Mouse (Mus musculus): ENCODE measurements around the gene Gpr31b. TPM values are rescaled to one million over a fixed set of nuclear protein-coding genes. Genes with fewer than 3 reads are reported as not detected.
"Not testable (repeated sequence)": the region's sequence is repeated elsewhere in the genome, so short reads cannot be mapped to it uniquely, and the experiment has no call there.

Gene Gpr31b
- total RNA-seq (2021): under 1 TPM in 1 of 2 experiments, not detected in 1; 0.77 TPM
- long read RNA-seq, experiment 1: 0 reads
- long read RNA-seq, experiment 2: 0 reads

- DNase-seq (ENCODE audit: low spot score in 2 of 2): not testable (repeated sequence)
Measured at GRCm38 (mm10) chr17:13052124-13052813, at the start of gene Gpr31b. TSS of gene Gpr31b (minus strand) at chr17:13052296.

GRCm38 (mm10) chr17:13092960-13093359 is 40.9 kb upstream of the Gpr31b start:
- DNase-seq (ENCODE audit: low spot score in 2 of 2): not testable (repeated sequence)

- DNase-seq (ENCODE audit: low spot score in 2 of 2): not testable (repeated sequence)
Measured at GRCm38 (mm10) chr17:13092100-13092764, 40.1 kb upstream of the Gpr31b start.

- DNase-seq (ENCODE audit: low spot score in 2 of 2): not testable (repeated sequence)
Measured at GRCm38 (mm10) chr17:13091510-13091909, 39.4 kb upstream of the Gpr31b start.

GRCm38 (mm10) chr17:13069227-13069626 is 17.1 kb upstream of the Gpr31b start:
- DNase-seq (ENCODE audit: low spot score in 2 of 2): not testable (repeated sequence)

- not testable (repeated sequence) for DNase-seq (ENCODE audit: low spot score in 2 of 2)
Measured at GRCm38 (mm10) chr17:13067864-13068385, 15.8 kb upstream of the Gpr31b start.

GRCm38 (mm10) chr17:13062882-13063281 is 10.8 kb upstream of the Gpr31b start:
- DNase-seq (ENCODE audit: low spot score in 2 of 2): not testable (repeated sequence)

- DNase-seq (ENCODE audit: low spot score in 2 of 2): not testable (repeated sequence)
Measured at GRCm38 (mm10) chr17:13060804-13061203, 8.7 kb upstream of the Gpr31b start, which contains the start of gene Tcp10b. TSS of gene Tcp10b (plus strand) at chr17:13061104.

GRCm38 (mm10) chr17:13043846-13044673 is 8.0 kb downstream of the Gpr31b start:
- peak; percentile 26 to 31 for DNase-seq (ENCODE audit: low spot score in 2 of 2)

GRCm38 (mm10) chr17:13036627-13037192 is 15.4 kb downstream of the Gpr31b start:
- not testable (repeated sequence) for DNase-seq (ENCODE audit: low spot score in 2 of 2)

- DNase-seq (ENCODE audit: low spot score in 2 of 2): no peak
Measured at GRCm38 (mm10) chr17:13013316-13013715, 38.8 kb downstream of the Gpr31b start.

- no peak for DNase-seq (ENCODE audit: low spot score in 2 of 2)
Measured at GRCm38 (mm10) chr17:13009887-13010286, 42.2 kb downstream of the Gpr31b start.

GRCm38 (mm10) chr17:13008528-13008927 is 43.6 kb downstream of the Gpr31b start:
- DNase-seq (ENCODE audit: low spot score in 2 of 2): no peak

- DNase-seq (ENCODE audit: low spot score in 2 of 2): peak; percentile 99
Measured at GRCm38 (mm10) chr17:13007730-13008425, 44.2 kb downstream of the Gpr31b start.

- DNase-seq (ENCODE audit: low spot score in 2 of 2): no peak
Measured at GRCm38 (mm10) chr17:13006984-13007383, 45.1 kb downstream of the Gpr31b start.

GRCm38 (mm10) chr17:13006546-13006945 is 45.5 kb downstream of the Gpr31b start, which contains the start of gene Sod2:
TSS of gene Sod2 (plus strand) at chr17:13006846.
- DNase-seq (ENCODE audit: low spot score in 2 of 2): not testable (repeated sequence)

- DNase-seq (ENCODE audit: low spot score in 2 of 2): not testable (repeated sequence)
Measured at GRCm38 (mm10) chr17:13004436-13004835, 47.7 kb downstream of the Gpr31b start.

GRCm38 (mm10) chr17:13002243-13002642 is 49.9 kb downstream of the Gpr31b start:
- not testable (repeated sequence) for DNase-seq (ENCODE audit: low spot score in 2 of 2)

Measured in adrenal gland, adult 18-20 months (tissue).